Mouse (Mus musculus) lung, adult 2 months (tissue): ENCODE results near the gene Gigyf2.

Experiments
- CTCF ChIP-seq: fragments of 200-500 bp; IDR thresholded peaks from 2 replicates; pipeline ENCODE4 v1.5.1; 2011; ENCODE audit warnings: mild to moderate bottlenecking, low read length, control low read depth; ENCODE audit not compliant: insufficient read depth
- POLR2A ChIP-seq: fragments of 200-500 bp; IDR thresholded peaks from 2 replicates; pipeline ENCODE4 v1.6.1; 2011; ENCODE audit warnings: low read depth, mild to moderate bottlenecking, control low read depth, low read length, borderline replicate concordance; ENCODE audit errors: extremely low read depth

GRCm38 (mm10) chr1:87327165-87327861 is 515 bp downstream of the Gigyf2 start:
- TF ChIP-seq CTCF (no peak), POLR2A (no peak)
